Mouse (Mus musculus) thymus, adult 2 months (tissue): Measurements from ENCODE around the gene Galnt9.

ENCODE experiments used
- CTCF ChIP-seq: fragments of 200-500 bp; IDR thresholded peaks from 2 replicates; pipeline ENCODE4 v1.5.1; 2012; ENCODE audit warnings: mild to moderate bottlenecking, control low read depth, low read length, moderate library complexity, borderline replicate concordance; ENCODE audit not compliant: control insufficient read depth, poor library complexity, insufficient read depth; ENCODE audit errors: extremely low read depth
- POLR2A ChIP-seq: fragments of 200-500 bp; IDR thresholded peaks from 2 replicates; pipeline ENCODE4 v1.6.1; 2012; ENCODE audit warnings: mild to moderate bottlenecking, low read length, control low read depth, moderate library complexity; ENCODE audit not compliant: control insufficient read depth, poor library complexity, insufficient read depth; ENCODE audit errors: extremely low read depth

DNA sequence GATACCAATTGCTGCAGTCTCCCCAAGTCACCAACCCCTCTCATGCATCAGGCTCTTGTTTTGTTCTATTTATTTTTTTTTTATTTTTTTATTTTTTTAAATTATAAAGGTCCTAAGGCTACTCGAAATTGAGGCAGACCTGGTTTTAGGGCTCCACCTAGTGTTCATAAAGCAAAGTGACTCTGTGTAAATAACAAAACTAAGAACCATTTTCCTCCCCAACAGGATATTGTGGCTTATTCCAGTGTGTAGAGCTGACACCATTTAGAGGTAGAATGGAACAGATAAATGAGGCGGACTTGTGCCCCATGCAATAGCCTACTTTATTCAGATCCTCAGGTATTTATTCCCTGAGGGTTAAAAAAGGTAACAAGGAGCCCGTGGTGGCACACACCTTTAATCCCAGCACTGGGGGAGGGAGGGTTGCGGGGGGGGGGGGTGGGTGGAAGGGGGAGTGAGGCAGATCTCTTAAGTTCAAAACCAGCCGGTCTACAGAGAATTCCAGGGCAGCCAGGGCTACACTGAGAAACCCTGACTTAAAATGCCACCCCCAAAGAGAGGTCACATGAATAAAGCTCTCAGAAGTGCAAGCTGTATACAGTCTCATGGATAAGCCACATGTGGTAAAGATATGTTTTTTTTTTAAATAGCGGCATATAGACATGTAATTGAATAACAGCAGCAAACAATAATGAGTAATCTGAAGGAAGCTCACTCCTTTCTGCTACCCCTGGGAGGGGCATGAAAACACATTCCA, 92.0 kb downstream of the Galnt9 start:
- TF ChIP-seq CTCF = no peak
- no peak for TF ChIP-seq POLR2A
